Mouse (Mus musculus) heart, postnatal 0 days (tissue): Measurements from ENCODE around the gene Ppp1r16b. TPM values are rescaled to one million over a fixed set of nuclear protein-coding genes. Genes with fewer than 3 reads are reported as not detected.

Experiments used
- ATAC-seq: fragments of 200-750 bp; cut with Nextera tagmentation; 2 replicates; pipeline ENCODE4 v1.8.0; 2017; ENCODE audit warnings: low read depth, moderate number of reproducible peaks, moderate library complexity; ENCODE audit not compliant: insufficient read depth
- DNase-seq: peaks from one replicate; pipeline ENCODE4 v3.0.0-alpha.2; 2016; ENCODE audit warnings: low spot score
- H3K27ac ChIP-seq: fragments of 300-500 bp; sonication (generic); 2 replicates; pipeline ENCODE4 v1.5.1; 2014; ENCODE audit warnings: low read depth, mild to moderate bottlenecking
- H3K27me3 ChIP-seq: fragments of 300-500 bp; sonication (generic); 2 replicates; pipeline ENCODE4 v1.6.1; 2014; ENCODE audit warnings: low read length, mixed read lengths; ENCODE audit not compliant: control insufficient read depth, insufficient read depth
- H3K36me3 ChIP-seq: fragments of 300-500 bp; sonication (generic); replicated peaks from 2 replicates; pipeline ENCODE4 v1.6.1; 2014; ENCODE audit warnings: low read length, mixed read lengths; ENCODE audit not compliant: control insufficient read depth, insufficient read depth
- H3K4me1 ChIP-seq: fragments of 300-500 bp; sonication (generic); 2 replicates; pipeline ENCODE4 v1.6.1; 2014; ENCODE audit warnings: antibody characterized with exemption; ENCODE audit not compliant: control insufficient read depth, insufficient read depth
- H3K4me2 ChIP-seq: fragments of 300-500 bp; sonication (generic); 2 replicates; pipeline ENCODE4 v1.6.1; 2014; ENCODE audit warnings: low read depth, mild to moderate bottlenecking, low read length, moderate library complexity
- H3K4me3 ChIP-seq: fragments of 300-500 bp; sonication (generic); 2 replicates; pipeline ENCODE4 v1.5.1; 2014; ENCODE audit warnings: low read depth, low read length
- H3K9ac ChIP-seq: fragments of 300-500 bp; sonication (generic); replicated peaks from 2 replicates; pipeline ENCODE4 v1.6.1; 2014; ENCODE audit warnings: low read depth, low read length, mixed read lengths
- H3K9me3 ChIP-seq: fragments of 300-500 bp; sonication (generic); replicated peaks from 2 replicates; pipeline ENCODE4 v1.6.1; 2016; ENCODE audit warnings: low read length; ENCODE audit not compliant: control insufficient read depth
- CTCF ChIP-seq: IDR thresholded peaks from 2 replicates; pipeline ENCODE4 v1.5.1; 2016; ENCODE audit warnings: antibody characterized with exemption, control low read depth, low read depth
- EP300 ChIP-seq: IDR thresholded peaks from 2 replicates; pipeline ENCODE4 v1.6.1; 2016; ENCODE audit warnings: antibody characterized with exemption, low read depth
- WGBS: fragments of 180-500 bp; shearing (Covaris S2); extraction: QIAGEN DNeasy Blood & Tissue Kit; methylation state at CpG from one replicate; pipeline ENCODE4 v1.1.7; 2014; 5-methylcytosine and 5-hydroxymethylcytosine counted together
- polyA plus RNA-seq: library from polyadenylated mRNA; unstranded; fragments of >200 nt; fragmentation: Nextera tagmentation; extraction: Ambion mirVana; gene quantifications from 2 replicates; pipeline ENCODE4 v1.2.1, GENCODE M21; 2015
- total RNA-seq: library from RNA; depleted of rRNA; stranded (reverse); fragments of >200 nt; gene quantifications from 2 replicates; pipeline ENCODE4 v1.2.3, GENCODE M21; 2014; ENCODE audit warnings: low replicate concordance

Gene Ppp1r16b
- total and polyA plus RNA-seq, 2 experiments from 2014 or later, result 3.7 to 5.1 TPM

DNA sequence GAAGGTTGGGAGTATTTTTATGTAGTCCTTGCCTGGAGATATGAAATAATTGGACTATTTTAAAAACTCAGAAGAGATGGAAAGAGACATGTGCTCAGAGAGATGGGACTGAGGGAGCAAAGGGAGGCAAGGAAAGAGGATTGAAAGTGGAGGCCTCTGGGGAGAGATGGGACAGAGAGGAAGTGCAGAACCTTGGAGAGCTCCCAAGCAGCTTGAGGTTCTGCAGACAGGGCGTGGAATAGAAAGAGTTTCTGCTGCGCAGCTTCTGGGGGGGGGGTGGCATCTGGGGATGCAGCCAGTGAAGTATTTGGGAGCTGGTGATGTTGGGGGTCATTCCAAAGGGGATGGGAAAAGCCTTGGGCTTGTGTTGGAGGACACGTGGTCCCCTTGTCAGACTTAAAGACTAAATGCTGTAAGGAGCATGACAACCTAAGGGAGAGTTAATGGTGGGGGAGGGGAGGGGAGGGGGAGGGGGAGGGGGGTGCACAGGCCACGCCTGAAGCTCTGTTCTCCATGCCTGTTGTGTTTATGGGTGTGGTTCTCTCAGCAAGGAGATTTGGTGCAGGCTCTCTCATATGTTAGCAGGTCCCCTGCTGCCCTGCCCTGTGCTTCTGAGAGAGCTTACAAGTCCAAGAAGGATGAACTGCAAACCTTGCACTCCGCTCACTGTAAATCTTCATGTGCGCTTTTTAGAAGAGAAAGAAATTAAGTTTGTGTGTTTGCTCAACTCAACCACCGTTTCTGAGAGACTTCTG is 63.0 kb downstream of the Ppp1r16b start:
- Histone ChIP-seq H3K27ac (no peak overlapping the region), H3K9me3 (no peaks in the 10 kb centered on the region), H3K4me2 (no peak overlapping the region), H3K9ac (no peak overlapping the region), H3K4me3 (no peak overlapping the region), H3K36me3 (no peaks in the 10 kb centered on the region), H3K27me3 (no peaks in the 10 kb centered on the region), H3K4me1 (no peaks in the 10 kb centered on the region)
- DNase-seq, result peak; percentile 28
- TF ChIP-seq CTCF, result no peak
- no peak for TF ChIP-seq EP300
- 39% methylated on average over 7 of the region's 7 CpGs for WGBS
- ATAC-seq, result no peak

DNA sequence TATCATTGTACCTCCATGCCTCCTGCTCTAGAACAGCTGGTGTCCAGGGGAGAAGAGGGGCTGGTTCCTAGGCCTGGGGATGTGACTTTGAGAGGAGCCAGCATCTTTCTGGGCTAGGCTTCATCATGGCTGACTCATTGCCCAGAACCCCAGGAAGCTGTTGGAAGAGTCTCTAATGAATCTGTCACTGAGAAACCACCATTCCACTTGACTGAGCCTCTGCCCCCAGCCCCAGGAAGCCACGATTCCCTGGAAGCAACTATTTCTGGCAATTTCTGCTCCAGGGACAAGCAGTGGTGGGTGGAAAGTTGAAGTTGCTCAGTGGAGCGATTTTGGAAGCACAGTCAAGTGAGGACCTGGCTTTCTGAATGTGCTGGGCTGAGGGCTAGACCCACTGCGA is 65.7 kb downstream of the Ppp1r16b start:
- H3K4me1 ChIP-seq, result 0 out of 2 replicates have a peak, but pooled peaks cover 4% of the 10 kb centered on the region
- no peak for ATAC-seq
- WGBS, result 54% methylated on average over 3 of the region's 3 CpGs

DNA sequence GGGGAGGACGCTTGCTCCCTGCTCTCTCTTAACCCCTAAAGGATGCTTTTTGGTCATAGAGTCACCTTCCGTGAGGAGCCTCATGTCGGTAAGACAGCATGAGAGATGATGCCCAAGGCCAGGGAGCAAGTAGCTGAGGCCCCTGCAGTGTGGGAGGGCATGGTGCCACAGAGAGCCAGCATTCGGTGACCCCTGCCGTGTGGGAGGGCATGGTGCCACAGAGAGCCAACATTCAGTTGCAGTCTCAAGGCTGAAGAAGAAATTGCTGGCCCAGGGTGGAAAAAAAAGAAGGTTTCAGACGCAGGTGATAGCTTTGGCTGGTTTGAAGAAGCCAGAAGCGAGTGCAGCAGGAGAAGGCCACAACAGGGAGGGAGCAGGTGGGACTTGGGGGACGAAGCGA is 67.3 kb downstream of the Ppp1r16b start:
- H3K27ac ChIP-seq, result no peak overlapping the region
- no peaks in the 10 kb centered on the region for H3K9me3 ChIP-seq
- no peak for ATAC-seq
- H3K4me3 ChIP-seq, result no peak overlapping the region
- H3K4me1 ChIP-seq, result 0 out of 2 replicates have a peak, but pooled peaks cover 4% of the 10 kb centered on the region
- WGBS, result 74% methylated on average over 9 of the region's 9 CpGs
- H3K36me3 ChIP-seq, result no peaks in the 10 kb centered on the region
- no peak for TF ChIP-seq CTCF
- H3K4me2 ChIP-seq, result no peak overlapping the region
- no peaks in the 10 kb centered on the region for H3K27me3 ChIP-seq
- no peak overlapping the region for H3K9ac ChIP-seq
- no peak for DNase-seq

More for the DNA sequence above, 65.7 kb downstream of the Ppp1r16b start:
- Histone ChIP-seq H3K27me3 (no peaks in the 10 kb centered on the region), H3K36me3 (no peaks in the 10 kb centered on the region), H3K9ac (no peak overlapping the region), H3K4me3 (no peak overlapping the region), H3K27ac (no peak overlapping the region), H3K4me2 (no peak overlapping the region), H3K9me3 (no peaks in the 10 kb centered on the region)
- no peak for DNase-seq
- TF ChIP-seq EP300 (no peak), CTCF (no peak)

DNA sequence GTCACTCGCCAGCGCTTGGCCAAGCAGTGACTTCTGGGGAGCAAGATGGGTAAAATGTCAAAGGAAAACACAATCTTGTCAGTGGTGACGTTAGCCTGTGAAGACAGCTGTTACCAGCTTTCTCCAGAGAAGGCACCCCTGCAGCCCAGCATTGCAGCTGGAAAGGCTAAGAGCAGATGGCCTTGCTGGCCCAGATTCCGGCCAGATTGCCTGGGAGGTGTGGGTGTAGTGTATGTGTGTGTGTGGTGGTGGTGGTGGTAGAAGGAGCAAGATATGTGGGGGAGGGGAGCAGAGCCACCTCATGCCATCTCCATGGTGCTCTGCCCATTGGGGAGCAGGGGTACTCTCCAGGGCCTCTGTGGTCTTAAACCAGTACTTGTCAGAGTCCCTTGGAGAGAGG is 67.9 kb downstream of the Ppp1r16b start:
- DNase-seq, result no peak
- H3K4me1 ChIP-seq, result 0 out of 2 replicates have a peak, but pooled peaks cover 4% of the 10 kb centered on the region
- H3K27ac ChIP-seq, result no peak overlapping the region
- TF ChIP-seq CTCF (no peak), EP300 (no peak)
- no peak for ATAC-seq
- H3K9ac ChIP-seq, result no peak overlapping the region
- no peak overlapping the region for H3K4me2 ChIP-seq
- H3K9me3 ChIP-seq, result no peaks in the 10 kb centered on the region
- no peak overlapping the region for H3K4me3 ChIP-seq
- no peaks in the 10 kb centered on the region for H3K36me3 ChIP-seq
- no peaks in the 10 kb centered on the region for H3K27me3 ChIP-seq
- 65% methylated on average over 4 of the region's 4 CpGs for WGBS

DNA sequence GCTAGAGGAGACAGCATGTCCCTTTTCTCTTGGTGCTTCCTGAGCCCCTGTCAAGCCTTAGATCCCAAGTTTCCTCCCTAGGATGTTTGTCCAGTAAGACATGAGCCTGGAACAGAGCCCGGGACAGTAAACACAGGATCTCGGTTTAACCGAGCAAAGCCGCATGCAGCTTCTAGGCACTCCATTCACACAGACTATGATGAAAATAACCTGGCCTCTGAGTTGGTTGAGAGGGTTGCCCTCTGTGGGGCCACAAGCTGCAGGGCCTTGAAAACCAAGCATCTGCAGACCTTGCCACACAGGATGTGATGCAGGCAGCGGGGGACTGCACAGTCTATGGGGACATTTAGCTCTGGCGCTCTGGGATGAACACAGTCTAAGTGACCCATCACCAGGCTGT is 68.7 kb downstream of the Ppp1r16b start:
- Histone ChIP-seq H3K4me3 (no peak overlapping the region), H3K36me3 (no peaks in the 10 kb centered on the region), H3K4me2 (no peak overlapping the region), H3K9ac (no peak overlapping the region; the same call in 1 of the 2 replicates), H3K27ac (peak overlapping the region; percentile 53), H3K4me1 (0 out of 2 replicates have a peak, but pooled peaks cover 4% of the 10 kb centered on the region), H3K27me3 (no peaks in the 10 kb centered on the region), H3K9me3 (no peaks in the 10 kb centered on the region)
- TF ChIP-seq EP300 (no peak), CTCF (no peak)
- WGBS, result 62% methylated on average over 6 of the region's 6 CpGs
- DNase-seq (no peak), ATAC-seq (0 out of 2 replicates have a peak, but pooled peaks have one; percentile 11)
